Mouse (Mus musculus): ENCODE data around the gene Lztfl1. TPM values are rescaled to one million over a fixed set of nuclear protein-coding genes. Genes with fewer than 3 reads are reported as not detected.

Lztfl1 gene
- total and polyA plus RNA-seq, 3 experiments, result 17.8 to 28.3 (median 25.6) TPM

DNA sequence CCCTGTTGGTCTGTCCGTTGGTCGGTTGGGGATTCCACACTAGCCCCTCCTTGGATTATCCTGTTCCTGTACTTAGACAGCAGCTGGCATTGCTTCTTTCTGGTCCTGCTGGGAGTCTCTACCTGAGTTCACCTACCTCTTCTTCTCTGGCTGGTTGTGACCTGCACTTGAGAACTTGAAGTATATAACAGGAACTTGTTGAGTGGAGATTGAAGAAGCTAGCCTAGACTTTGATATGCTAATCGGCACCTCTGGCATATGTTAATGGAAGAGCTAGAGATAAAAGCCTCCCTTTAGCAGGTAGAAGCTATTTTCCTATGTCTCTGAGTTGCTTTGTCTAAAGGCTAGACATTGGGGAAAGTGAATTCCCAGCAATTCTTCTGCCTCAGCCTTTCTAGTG, 13.8 kb upstream of the Lztfl1 start:
- TF ChIP-seq MXI1 (IDR thresholded peaks at IDR 0.05; ENCODE audit: low read depth, low read length), result no peak
- no peaks in the 10 kb centered on the region for H3K36me3 ChIP-seq (replicated peaks in 1 of 2; ENCODE audit: control insufficient read depth in 1 of 2, insufficient read depth in 1 of 2, low read length in 1 of 2)
- no peaks in the 10 kb centered on the region for H3K79me2 ChIP-seq (replicated peaks; ENCODE audit: control insufficient read depth, extremely low read depth, insufficient read depth, poor library complexity, severe bottlenecking)
- H3K27me3 ChIP-seq (replicated peaks), result no peaks in the 10 kb centered on the region
- H3K9ac ChIP-seq (ENCODE audit: insufficient read depth, low read depth), result no peak overlapping the region
- dilution Hi-C loops (cut with MboI; ENCODE audit: extremely low pct_ligation_motif_present, extremely low pct_unique_long_range_greater_than_20kb, low sequenced_read_pairs), result no loop called here
- no peak overlapping the region for H3K27ac ChIP-seq (ENCODE audit: insufficient read depth, low read depth)
- in situ Hi-C loops (cut with MboI; ENCODE audit: low pct_ligation_motif_present, low pct_unique_long_range_greater_than_20kb, low sequenced_read_pairs), result no loop called here
- no peaks in the 10 kb centered on the region for H3K9me3 ChIP-seq (replicated peaks; ENCODE audit: low read length)
- H3K4me1 ChIP-seq (ENCODE audit: control insufficient read depth in 1 of 2, insufficient read depth in 2 of 2), result peaks cover 11 to 28% of the 10 kb centered on the region in 2 experiments
- no peak for DNase-seq (ENCODE audit: extremely low read depth)
- H3K4me2 ChIP-seq (ENCODE audit: insufficient read depth, low read depth, poor library complexity, severe bottlenecking), result no peak overlapping the region
- no peak overlapping the region for H3K4me3 ChIP-seq (replicated peaks in 1 of 3; ENCODE audit: low read depth in 2 of 3, low read length in 2 of 3, poor library complexity in 1 of 3)

DNA sequence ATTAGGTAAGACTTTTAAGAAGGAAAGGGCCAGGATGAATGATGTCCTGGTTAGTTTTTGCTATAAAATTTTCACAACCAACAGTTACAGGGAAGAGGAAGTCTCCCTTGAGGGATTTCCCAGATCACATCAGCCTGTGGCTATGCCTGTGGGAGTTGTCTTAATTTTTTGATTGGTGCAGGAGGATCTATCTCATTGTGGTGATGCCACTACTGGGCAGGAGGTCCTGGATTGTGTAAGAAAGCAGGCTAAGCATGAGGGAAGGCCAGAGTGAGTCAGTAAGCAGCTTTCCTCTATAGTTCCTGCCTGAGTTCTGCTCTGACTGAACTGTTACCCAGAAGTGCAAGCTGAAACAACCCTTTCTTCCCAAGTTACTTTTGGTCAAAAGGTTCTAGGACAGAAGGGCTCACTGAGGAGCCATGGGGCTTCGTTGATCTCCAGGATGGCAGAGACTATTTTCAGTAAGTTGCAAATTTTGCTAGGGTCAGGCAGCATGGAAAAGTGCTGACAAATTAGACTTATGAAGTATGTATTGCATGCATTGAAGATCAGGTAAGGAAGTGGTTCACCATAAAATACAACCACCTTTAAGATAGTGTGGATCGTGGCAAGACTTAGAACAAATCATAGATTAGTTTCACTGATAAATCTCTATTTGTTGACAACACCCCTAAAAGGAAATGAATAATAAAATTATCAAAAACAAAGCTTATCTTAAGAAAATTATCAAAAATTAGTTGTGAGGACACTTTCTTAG, 5.4 kb upstream of the Lztfl1 start:
- Histone ChIP-seq H3K4me2 (ENCODE audit: insufficient read depth, low read depth, poor library complexity, severe bottlenecking) (no peak overlapping the region), H3K36me3 (replicated peaks in 1 of 2; ENCODE audit: control insufficient read depth in 1 of 2, insufficient read depth in 1 of 2, low read length in 1 of 2) (no peaks in the 10 kb centered on the region), H3K4me3 (replicated peaks in 1 of 3; ENCODE audit: low read depth in 2 of 3, low read length in 2 of 3, poor library complexity in 1 of 3) (no peak overlapping the region), H3K9ac (ENCODE audit: insufficient read depth, low read depth) (no peak overlapping the region), H3K4me1 (ENCODE audit: control insufficient read depth in 1 of 2, insufficient read depth in 2 of 2) (peaks cover 0 to 7% of the 10 kb centered on the region in 2 experiments; a peak in 2 of 4 replicates), H3K27ac (ENCODE audit: insufficient read depth, low read depth) (no peak overlapping the region), H3K79me2 (replicated peaks; ENCODE audit: control insufficient read depth, extremely low read depth, insufficient read depth, poor library complexity, severe bottlenecking) (no peaks in the 10 kb centered on the region), H3K9me3 (replicated peaks; ENCODE audit: low read length) (no peaks in the 10 kb centered on the region), H3K27me3 (replicated peaks) (peaks cover 2% of the 10 kb centered on the region)
- in situ Hi-C loops (cut with MboI; ENCODE audit: low pct_ligation_motif_present, low pct_unique_long_range_greater_than_20kb, low sequenced_read_pairs), result no loop called here
- DNase-seq (ENCODE audit: extremely low read depth), result no peak
- dilution Hi-C loops (cut with MboI; ENCODE audit: extremely low pct_ligation_motif_present, extremely low pct_unique_long_range_greater_than_20kb, low sequenced_read_pairs), result no loop called here
- TF ChIP-seq TBP (conservative IDR thresholded peaks at IDR 0.05; ENCODE audit: low read depth, low read length), result no peak
- no peak for TF ChIP-seq ZKSCAN1 (IDR thresholded peaks at IDR 0.05; ENCODE audit: borderline replicate concordance, low read depth, low read length)
- TF ChIP-seq TCF12 (IDR thresholded peaks at IDR 0.05; ENCODE audit: low read depth, low read length), result no peak
- TF ChIP-seq E2F4 (IDR thresholded peaks at IDR 0.05; ENCODE audit: insufficient replicate concordance, low read depth, low read length), result no peak

DNA sequence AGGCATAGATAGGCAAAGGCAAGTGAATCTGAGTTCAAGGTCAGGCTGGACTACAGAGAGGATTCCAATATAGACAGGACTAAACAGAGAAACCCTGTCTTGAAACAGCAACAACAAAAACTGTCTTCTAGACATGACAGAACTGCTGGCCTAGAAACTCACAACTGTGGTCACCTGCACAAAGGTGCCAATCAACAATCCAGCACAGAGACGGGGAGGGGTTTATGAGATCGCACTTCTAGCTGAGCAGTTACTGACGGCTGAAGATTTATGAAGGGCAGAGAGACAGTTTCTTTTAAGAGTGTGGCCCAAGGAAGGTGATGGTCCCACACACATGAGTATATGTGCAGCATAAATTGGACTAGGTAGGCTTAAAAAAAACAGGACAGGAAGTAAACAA, 1.2 kb downstream of the Lztfl1 start:
- peak overlapping the region; percentile 78 for H3K4me2 ChIP-seq (ENCODE audit: insufficient read depth, low read depth, poor library complexity, severe bottlenecking)
- peaks cover 2% of the 10 kb centered on the region for H3K27me3 ChIP-seq (replicated peaks)
- dilution Hi-C loops (cut with MboI; ENCODE audit: extremely low pct_ligation_motif_present, extremely low pct_unique_long_range_greater_than_20kb, low sequenced_read_pairs) (no loop called here), in situ Hi-C loops (cut with MboI; ENCODE audit: low pct_ligation_motif_present, low pct_unique_long_range_greater_than_20kb, low sequenced_read_pairs) (loop anchor here (10.0 kb wide), 1 partner anchor 48 kb away; no protein-coding TSS in a partner anchor)
- H3K27ac ChIP-seq (ENCODE audit: insufficient read depth, low read depth), result no peak overlapping the region
- DNase-seq (ENCODE audit: extremely low read depth), result peak; percentile 20
- no peak overlapping the region; the same call in 1 of the 2 replicates for H3K9ac ChIP-seq (ENCODE audit: insufficient read depth, low read depth)
- TF ChIP-seq KAT2A (IDR thresholded peaks at IDR 0.05; ENCODE audit: insufficient replicate concordance, low read length) (no peak), E2F4 (IDR thresholded peaks at IDR 0.05; ENCODE audit: insufficient replicate concordance, low read depth, low read length) (no peak), SIN3A (IDR thresholded peaks at IDR 0.05; ENCODE audit: low read length) (no peak), MAFK (IDR thresholded peaks at IDR 0.05; ENCODE audit: insufficient replicate concordance, low read length) (no peak), HCFC1 (IDR thresholded peaks at IDR 0.05; ENCODE audit: low read depth, low read length) (no peak), TCF12 (IDR thresholded peaks at IDR 0.05; ENCODE audit: low read depth, low read length) (no peak), TBP (conservative IDR thresholded peaks at IDR 0.05; ENCODE audit: low read depth, low read length) (no peak), CHD2 (IDR thresholded peaks at IDR 0.05; ENCODE audit: low read length) (no peak), ZMIZ1 (IDR thresholded peaks at IDR 0.05; ENCODE audit: low read depth, low read length) (no peak), IRF4 (IDR thresholded peaks at IDR 0.05; ENCODE audit: low read depth, low read length) (no peak), ZNF384 (IDR thresholded peaks at IDR 0.05; ENCODE audit: low read depth, low read length) (no peak), GABPA (IDR thresholded peaks at IDR 0.05; ENCODE audit: insufficient replicate concordance, low read depth, low read length) (no peak)
- H3K79me2 ChIP-seq (replicated peaks; ENCODE audit: control insufficient read depth, extremely low read depth, insufficient read depth, poor library complexity, severe bottlenecking), result peaks cover 5% of the 10 kb centered on the region; the same call in 1 of the 2 replicates
- peaks cover 5 to 14% of the 10 kb centered on the region in 2 experiments; a peak in 3 of 4 replicates for H3K4me1 ChIP-seq (ENCODE audit: control insufficient read depth in 1 of 2, insufficient read depth in 2 of 2)
- peaks cover 7% of the 10 kb centered on the region in 2 experiments for H3K36me3 ChIP-seq (replicated peaks in 1 of 2; ENCODE audit: control insufficient read depth in 1 of 2, insufficient read depth in 1 of 2, low read length in 1 of 2)
- H3K9me3 ChIP-seq (replicated peaks; ENCODE audit: low read length), result no peaks in the 10 kb centered on the region
- H3K4me3 ChIP-seq (replicated peaks in 1 of 3; ENCODE audit: low read depth in 2 of 3, low read length in 2 of 3, poor library complexity in 1 of 3), result no peak overlapping the region
